Mouse (Mus musculus): ENCODE results near the gene Zfp36l2.
"Not testable (repeated sequence)": the region's sequence is repeated elsewhere in the genome, so short reads cannot be mapped to it uniquely, and the experiment has no call there.

Gene Zfp36l2

DNA sequence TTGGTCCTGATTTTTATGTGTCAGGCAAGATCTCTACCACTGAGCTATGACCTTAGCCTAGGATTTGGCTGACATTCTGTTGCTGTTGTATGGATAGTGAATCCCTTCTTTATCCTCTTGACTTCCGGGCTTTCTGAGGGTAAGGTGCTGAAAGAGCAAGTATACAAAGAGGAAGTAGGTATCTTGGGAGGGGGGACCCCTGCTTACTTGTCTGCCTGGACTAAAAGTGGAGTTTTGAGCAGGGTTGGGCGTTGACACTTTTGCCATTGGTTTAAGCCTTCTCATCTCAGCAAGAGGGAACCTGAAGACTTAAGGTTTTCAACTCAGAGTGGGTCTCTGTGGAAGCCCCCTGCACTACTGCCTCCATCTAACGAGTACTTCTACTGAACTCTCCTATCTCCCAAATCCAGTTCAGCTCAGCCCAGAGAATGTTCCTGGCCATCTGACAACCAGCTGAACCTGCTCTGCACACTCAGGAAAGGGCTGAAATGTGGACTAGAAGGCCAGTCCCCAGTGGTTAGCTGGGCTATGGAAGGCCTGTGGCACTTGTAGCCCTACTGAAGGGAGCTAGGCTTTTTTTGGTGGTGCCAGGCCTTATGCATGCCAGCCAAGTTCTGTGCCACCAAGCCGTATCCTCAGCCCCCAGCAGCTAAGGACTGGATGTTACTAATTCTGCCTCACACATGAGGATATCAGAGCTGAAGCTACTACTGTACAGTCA, 6.7 kb upstream of the Zfp36l2 start:
- DNase-seq, result no peak

GRCm38 (mm10) chr17:84193411-84193810, 5.7 kb upstream of the Zfp36l2 start:
- no peak for DNase-seq

DNA sequence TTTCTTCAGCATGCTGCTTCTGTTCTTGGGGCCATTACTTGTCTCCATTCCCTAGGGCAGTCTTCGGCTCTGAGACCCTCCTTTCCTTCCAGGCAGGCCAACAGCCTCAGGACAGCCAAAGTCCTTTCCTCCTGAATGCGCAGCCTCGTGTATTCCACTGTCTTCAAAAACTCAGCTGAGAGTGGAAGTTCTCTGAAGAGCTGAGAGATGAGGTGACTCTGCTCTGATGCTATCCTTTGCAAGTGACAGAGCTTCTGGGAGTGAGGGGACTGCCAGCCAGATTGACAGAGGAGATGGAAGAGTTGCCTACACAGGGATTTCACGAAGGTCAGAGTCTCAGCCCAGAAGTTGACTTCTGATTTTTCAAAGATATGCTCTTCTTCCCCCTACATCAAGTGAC, 4.2 kb upstream of the Zfp36l2 start:
- DNase-seq, result no peak

- peak; percentile 59 to 88 for DNase-seq
Measured at GRCm38 (mm10) chr17:84190885-84191284, 3.1 kb upstream of the Zfp36l2 start.

- DNase-seq, result peak; percentile 48 to 50
Measured at GRCm38 (mm10) chr17:84189127-84189854, 1.5 kb upstream of the Zfp36l2 start.

GRCm38 (mm10) chr17:84188374-84188961, 721 bp upstream of the Zfp36l2 start:
- peak; percentile 98 for DNase-seq

- not testable (repeated sequence) for DNase-seq
Measured at GRCm38 (mm10) chr17:84187264-84187663, 483 bp downstream of the Zfp36l2 start.

DNA sequence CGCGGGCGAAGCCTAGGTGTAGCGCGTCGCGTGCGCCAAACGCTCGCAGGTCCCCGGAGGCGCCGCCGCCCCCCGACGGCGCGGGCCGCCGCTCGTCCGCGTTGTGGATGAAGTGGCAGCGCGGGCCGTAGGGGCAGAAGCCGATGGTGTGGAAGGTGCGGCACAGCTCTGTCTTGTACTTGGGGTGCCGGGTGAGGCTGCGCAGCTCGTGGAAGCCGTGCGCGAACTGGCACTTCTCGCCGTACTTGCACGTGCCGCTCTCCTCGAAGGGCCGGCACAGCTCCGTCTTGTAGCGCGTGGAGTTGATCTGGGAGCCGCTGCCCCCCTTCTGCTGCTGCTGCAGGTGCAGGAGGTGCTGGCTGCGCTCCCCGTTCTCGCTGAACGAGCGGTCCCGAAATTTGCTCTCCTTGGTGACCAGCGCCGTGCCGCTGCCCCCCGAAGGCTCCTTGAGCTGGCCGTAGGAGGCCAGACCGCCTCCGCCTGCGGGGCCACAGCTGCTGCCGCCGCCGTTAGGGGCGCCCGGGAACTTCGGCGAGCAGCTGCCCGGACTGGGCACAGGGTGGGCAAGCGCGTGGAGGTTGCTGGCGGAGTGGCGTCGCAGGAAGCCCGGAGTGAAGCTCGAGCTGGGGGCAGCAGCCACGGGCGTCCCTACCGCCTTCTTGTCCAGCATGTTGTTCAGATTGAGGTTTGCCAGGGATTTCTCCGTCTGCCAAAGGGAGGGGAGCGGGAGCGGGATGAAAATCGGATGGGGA, 1.1 kb downstream of the Zfp36l2 start:
- peak in 1 of 2 experiments; percentile 49 for DNase-seq

GRCm38 (mm10) chr17:84185581-84186450, 1.9 kb downstream of the Zfp36l2 start:
- DNase-seq, result peak in 1 of 2 experiments; percentile 55

DNA sequence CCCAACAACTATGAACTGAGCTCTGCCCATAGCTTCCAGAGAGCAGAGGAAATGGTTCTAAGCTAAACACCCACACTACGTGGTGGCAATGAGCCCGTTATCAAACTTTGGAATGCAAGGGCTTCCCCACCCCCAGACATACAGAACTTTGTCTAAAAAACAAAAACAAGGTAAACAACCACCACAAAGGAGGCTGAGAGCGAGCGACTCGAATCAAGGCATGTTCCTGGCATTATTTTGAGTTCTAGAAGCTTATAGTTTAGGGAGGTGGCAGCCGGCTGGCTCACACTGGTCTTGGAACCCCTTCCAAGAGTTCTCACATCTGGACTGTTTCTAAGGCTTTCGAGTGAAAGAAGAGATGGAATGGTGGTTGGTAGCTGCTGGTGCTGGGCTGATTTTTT, 2.7 kb downstream of the Zfp36l2 start:
- DNase-seq, result peak in 1 of 2 experiments; percentile 31

DNA sequence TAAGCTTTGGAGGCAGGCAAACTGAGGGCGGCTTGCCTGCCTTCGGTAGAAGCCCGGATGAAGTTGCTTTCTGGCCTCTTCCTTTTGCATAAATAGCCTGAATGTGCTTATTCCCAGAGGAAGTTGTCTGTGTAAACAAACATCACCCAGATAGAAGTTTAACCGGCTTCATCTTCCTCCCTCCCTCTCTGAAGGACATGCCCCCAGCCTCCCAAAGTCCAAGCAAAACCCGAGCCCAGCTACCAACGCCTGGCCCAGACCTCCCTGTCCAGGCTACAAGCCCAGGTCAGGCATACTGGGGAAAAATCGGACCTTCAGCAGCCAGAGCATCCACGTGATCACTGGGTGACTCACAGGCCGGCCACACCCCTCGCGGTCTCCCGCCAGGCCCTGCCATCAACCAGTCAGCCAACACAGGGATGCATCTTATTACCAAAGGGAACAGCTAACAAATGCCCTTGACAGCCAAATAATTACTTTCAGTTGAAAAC, 4.4 kb downstream of the Zfp36l2 start:
- peak; percentile 97 to 99 for DNase-seq

- DNase-seq, result peak in 1 of 2 experiments; percentile 42
Measured at GRCm38 (mm10) chr17:84182311-84183271, 5.2 kb downstream of the Zfp36l2 start.

GRCm38 (mm10) chr17:84181502-84182310, 6.0 kb downstream of the Zfp36l2 start:
- peak; percentile 46 to 67 for DNase-seq

DNA sequence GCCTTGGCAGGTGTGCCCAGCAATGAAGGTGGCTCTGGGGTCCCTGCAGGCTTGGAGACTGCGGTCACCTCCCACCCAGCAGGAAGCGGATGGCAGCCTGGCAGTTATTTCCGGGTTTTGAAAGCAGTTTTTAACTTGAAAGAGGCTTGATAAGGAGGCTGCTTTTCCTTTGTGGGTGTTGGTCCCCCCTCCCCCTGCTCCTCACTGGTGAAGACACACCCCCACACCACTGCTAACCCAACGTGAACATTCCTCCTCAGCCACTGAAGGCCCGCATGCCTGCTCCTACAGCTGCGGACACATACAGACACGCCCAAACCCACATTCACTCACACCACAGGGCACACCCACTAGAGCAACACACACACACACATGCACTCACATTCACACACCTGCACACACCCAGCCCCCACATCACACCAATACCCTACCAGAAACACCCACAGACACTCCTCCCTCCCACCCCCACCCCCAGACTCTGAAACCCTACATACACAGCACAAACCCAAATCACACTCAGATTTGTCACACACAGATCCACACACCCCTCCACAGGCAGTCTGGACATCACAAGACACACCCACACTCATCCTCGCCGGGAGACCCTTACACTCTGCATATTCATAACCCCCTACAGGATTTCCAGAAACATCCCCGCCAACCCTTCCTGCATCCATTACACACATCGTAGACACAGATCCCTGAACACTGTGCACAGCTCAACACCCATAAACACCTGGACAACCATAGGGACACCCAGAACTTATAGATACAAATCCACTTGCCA, 6.8 kb downstream of the Zfp36l2 start:
- peak in 1 of 2 experiments; percentile 36 for DNase-seq

DNA sequence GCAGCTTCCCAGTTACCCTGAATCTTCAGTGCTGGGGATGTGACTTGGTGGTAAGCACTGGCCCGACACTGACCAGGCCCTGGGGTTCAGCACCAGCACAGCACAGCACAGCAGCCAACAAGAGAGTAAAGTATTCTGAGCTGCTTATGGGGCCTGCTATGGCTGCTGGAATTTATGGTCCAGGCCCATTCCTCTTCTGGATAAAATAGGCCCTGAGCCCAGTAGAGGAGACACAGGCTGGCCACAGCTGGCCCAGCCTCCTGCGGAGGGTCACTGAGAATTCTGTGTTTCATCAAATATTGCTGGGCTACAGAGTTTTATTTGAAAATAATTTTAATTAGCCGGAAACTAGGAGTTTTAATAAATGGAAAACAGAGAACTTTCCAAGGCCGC, 7.8 kb downstream of the Zfp36l2 start:
- no peak for DNase-seq

- DNase-seq, result no peak
Measured at GRCm38 (mm10) chr17:84179026-84179972, 8.4 kb downstream of the Zfp36l2 start.

GRCm38 (mm10) chr17:84177481-84177880, 10.3 kb downstream of the Zfp36l2 start:
- peak in 1 of 2 experiments; percentile 38 for DNase-seq

DNA sequence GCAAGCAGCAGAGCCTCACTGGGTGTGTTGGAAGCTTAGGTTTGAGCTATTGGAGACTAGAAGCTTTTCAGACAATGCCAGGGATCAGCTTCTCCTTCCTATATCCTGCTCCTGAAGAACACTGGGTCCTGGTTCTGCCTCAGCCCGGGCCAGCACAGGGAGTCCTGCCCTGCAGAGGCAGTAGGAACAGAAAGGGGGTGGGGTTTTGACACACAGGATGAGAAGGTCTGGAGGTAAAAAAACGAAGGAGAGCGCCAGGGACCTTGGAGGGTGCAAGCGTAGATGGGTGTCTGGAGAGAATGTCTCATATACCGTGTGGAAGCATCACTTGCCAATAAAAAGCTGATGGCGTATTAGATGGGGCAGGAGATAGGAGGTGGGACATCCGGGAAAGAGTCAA, 11.3 kb downstream of the Zfp36l2 start:
- DNase-seq, result no peak

Measured in kidney, adult 8-10 months (tissue).